Mouse (Mus musculus) heart, adult 11 months (tissue): ENCODE measurements at regions not wholly inside any gene's neighbourhood (a gene's known extent, or its start where the extent isn't known, plus 50 kb on each side); places are given as distances from the start of the nearest gene placed in this dataset.
A peak's percentile ranks its signal among the peaks of the same experiment; 100 is the strongest.

Experiments
- DNase-seq: peaks from one replicate; pipeline ENCODE4 v3.0.0; 2022

GRCm38 (mm10) chr16:78247189-78247588 is 54.1 kb upstream of the Cxadr start:
- no peak for DNase-seq

GRCm38 (mm10) chr16:78242678-78243077 is 58.6 kb upstream of the Cxadr start:
- no peak for DNase-seq

- no peak for DNase-seq
Observed at GRCm38 (mm10) chr16:78240152-78240551, 61.1 kb upstream of the Cxadr start.

GRCm38 (mm10) chr16:78238052-78238701 is 63.1 kb upstream of the Cxadr start:
- no peak for DNase-seq

- DNase-seq: no peak
Observed at GRCm38 (mm10) chr16:78237641-78238051, 63.6 kb upstream of the Cxadr start.

- DNase-seq: no peak
Observed at GRCm38 (mm10) chr16:78236746-78237640, 64.3 kb upstream of the Cxadr start.

GRCm38 (mm10) chr16:78232205-78232604 is 69.1 kb upstream of the Cxadr start:
- DNase-seq: no peak

GRCm38 (mm10) chr16:78229013-78229412 is 72.3 kb upstream of the Cxadr start:
- no peak for DNase-seq

- no peak for DNase-seq
Observed at GRCm38 (mm10) chr16:78222377-78222776, 78.9 kb upstream of the Cxadr start.

- DNase-seq: no peak
Observed at GRCm38 (mm10) chr16:78221781-78222180, 79.5 kb upstream of the Cxadr start.

- peak; percentile 94 for DNase-seq
Observed at GRCm38 (mm10) chr16:78217633-78218032, 83.7 kb upstream of the Cxadr start.

GRCm38 (mm10) chr16:78216752-78217351 is 84.4 kb upstream of the Cxadr start:
- DNase-seq: no peak

GRCm38 (mm10) chr16:78211687-78212086 is 89.6 kb upstream of the Cxadr start:
- no peak for DNase-seq

GRCm38 (mm10) chr16:78208321-78208720 is 93.0 kb upstream of the Cxadr start:
- no peak for DNase-seq

- no peak for DNase-seq
Observed at GRCm38 (mm10) chr16:78204332-78204731, 97.0 kb upstream of the Cxadr start.

- DNase-seq: no peak
Observed at GRCm38 (mm10) chr16:78200044-78200830, 101.1 kb upstream of the Cxadr start.

- DNase-seq: no peak
Observed at GRCm38 (mm10) chr16:78199252-78199651, 102.0 kb upstream of the Cxadr start.

GRCm38 (mm10) chr16:78198642-78199121 is 102.6 kb upstream of the Cxadr start:
- peak; percentile 92 for DNase-seq

- no peak for DNase-seq
Observed at GRCm38 (mm10) chr16:78197252-78197896, 103.9 kb upstream of the Cxadr start.

- DNase-seq: no peak
Observed at GRCm38 (mm10) chr16:78170627-78171605, 130.4 kb upstream of the Cxadr start.

GRCm38 (mm10) chr16:78156876-78157232 is 144.4 kb upstream of the Cxadr start:
- no peak for DNase-seq
